Mouse (Mus musculus): ENCODE data around the gene Capn2. TPM values are rescaled to one million over a fixed set of nuclear protein-coding genes. Genes with fewer than 3 reads are reported as not detected.

The Capn2 gene
- polyA plus RNA-seq, 1 experiment from 2014 or later: 127 TPM

DNA sequence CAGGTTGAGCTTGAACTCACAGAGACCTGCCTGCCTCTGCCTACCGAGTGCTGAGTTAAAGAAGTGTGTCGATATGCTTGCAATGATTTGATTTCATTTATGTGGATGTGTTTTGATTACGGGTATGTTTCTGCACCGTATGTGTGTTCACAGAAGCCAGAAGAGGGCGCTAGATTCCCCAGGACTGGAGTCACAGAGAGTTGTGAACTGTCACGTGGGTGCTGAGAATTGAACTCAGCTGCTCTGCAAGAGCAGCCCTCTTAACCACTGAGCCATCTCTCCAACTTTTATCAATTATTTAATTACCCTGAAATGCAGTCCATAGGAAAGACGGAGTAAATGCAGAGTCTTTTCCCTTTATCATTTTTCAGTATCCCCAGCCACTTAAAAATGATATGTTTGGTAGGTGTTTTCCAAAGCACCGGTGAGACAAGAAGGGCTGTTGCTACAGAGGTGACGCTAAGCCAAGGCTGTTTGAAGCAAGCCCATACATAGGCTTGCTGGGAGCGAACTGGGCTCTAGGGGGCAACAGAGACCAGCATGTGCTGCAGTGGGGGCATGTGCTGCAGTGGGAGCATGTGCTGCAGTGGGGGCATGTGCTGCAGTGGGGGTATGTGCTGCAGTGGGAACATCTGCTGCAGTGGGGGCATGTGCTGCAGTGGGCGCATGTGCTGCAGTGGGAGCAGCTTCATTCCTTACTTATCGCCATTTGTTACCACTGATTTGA is 36.4 kb upstream of the Capn2 start:
- Histone ChIP-seq H3K9ac (ENCODE audit: low read length) (no peak overlapping the region), H3K27me3 (ENCODE audit: control insufficient read depth, insufficient read depth, low read length) (no peaks in the 10 kb centered on the region), H3K4me2 (ENCODE audit: low read depth, low read length) (no peak overlapping the region), H3K27ac (ENCODE audit: low read length) (no peak overlapping the region), H3K4me1 (ENCODE audit: control insufficient read depth, insufficient read depth, low read length) (no peaks in the 10 kb centered on the region), H3K9me3 (replicated peaks; ENCODE audit: control insufficient read depth, low read length) (no peaks in the 10 kb centered on the region), H3K4me3 (replicated peaks; ENCODE audit: low read length) (no peak overlapping the region), H3K36me3 (ENCODE audit: control insufficient read depth, insufficient read depth, low read length) (no peaks in the 10 kb centered on the region)
- ATAC-seq (ENCODE audit: insufficient read depth, low FRiP score): peak; percentile 47; the same call in 1 of the 2 replicates
- WGBS: 61% methylated on average over 12 of the region's 12 CpGs

DNA sequence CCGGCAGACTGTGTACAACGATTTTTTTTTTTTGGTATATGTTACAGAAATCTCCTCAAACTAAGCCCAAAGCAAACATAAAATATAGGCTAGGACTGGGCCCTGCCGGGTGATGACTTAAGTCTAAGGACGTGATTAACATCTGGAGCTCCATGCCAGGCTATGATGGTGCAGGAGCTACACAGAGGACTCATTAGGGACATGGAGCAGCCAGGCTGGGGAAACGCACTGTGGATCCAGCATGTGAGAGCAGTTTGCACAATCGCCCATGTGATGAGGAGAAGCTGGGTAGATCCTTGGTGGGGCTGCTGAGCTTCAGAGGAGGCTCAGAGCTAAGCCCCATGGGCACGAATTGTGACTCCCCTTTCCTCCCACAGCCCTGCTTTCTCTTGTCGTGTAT is 33.4 kb upstream of the Capn2 start:
- H3K36me3 ChIP-seq (ENCODE audit: control insufficient read depth, insufficient read depth, low read length): no peaks in the 10 kb centered on the region
- no peak overlapping the region for H3K4me2 ChIP-seq (ENCODE audit: low read depth, low read length)
- no peaks in the 10 kb centered on the region for H3K4me1 ChIP-seq (ENCODE audit: control insufficient read depth, insufficient read depth, low read length)
- no peak for ATAC-seq (ENCODE audit: insufficient read depth, low FRiP score)
- no peak overlapping the region for H3K9ac ChIP-seq (ENCODE audit: low read length)
- H3K27me3 ChIP-seq (ENCODE audit: control insufficient read depth, insufficient read depth, low read length): no peaks in the 10 kb centered on the region
- H3K4me3 ChIP-seq (replicated peaks; ENCODE audit: low read length): no peak overlapping the region
- no peak overlapping the region for H3K27ac ChIP-seq (ENCODE audit: low read length)
- 58% methylated on average over 8 of the region's 8 CpGs for WGBS
- no peaks in the 10 kb centered on the region for H3K9me3 ChIP-seq (replicated peaks; ENCODE audit: control insufficient read depth, low read length)

DNA sequence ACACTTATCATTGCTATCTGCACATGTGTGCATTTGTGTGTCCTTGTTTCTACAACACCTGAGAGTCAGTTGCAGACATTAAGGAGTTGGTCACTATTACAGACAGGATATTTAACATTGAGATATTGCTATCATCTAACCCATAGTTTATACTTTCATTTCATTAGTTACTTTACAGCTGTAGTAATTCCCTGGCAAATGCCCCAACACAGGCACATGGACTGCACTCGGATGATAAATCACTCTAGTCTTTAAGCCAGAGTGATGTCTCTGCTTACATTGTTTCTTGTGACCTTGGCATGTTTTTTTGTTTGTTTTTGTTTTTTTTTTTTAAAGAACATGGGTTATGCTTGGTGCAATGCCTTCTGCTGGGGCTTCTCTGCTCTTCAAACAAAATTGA is 26.5 kb upstream of the Capn2 start:
- Histone ChIP-seq H3K9me3 (replicated peaks; ENCODE audit: control insufficient read depth, low read length) (no peaks in the 10 kb centered on the region), H3K4me1 (ENCODE audit: control insufficient read depth, insufficient read depth, low read length) (no peaks in the 10 kb centered on the region), H3K27ac (ENCODE audit: low read length) (no peak overlapping the region), H3K4me2 (ENCODE audit: low read depth, low read length) (no peak overlapping the region), H3K27me3 (ENCODE audit: control insufficient read depth, insufficient read depth, low read length) (no peaks in the 10 kb centered on the region), H3K4me3 (replicated peaks; ENCODE audit: low read length) (no peak overlapping the region), H3K9ac (ENCODE audit: low read length) (no peak overlapping the region), H3K36me3 (ENCODE audit: control insufficient read depth, insufficient read depth, low read length) (no peaks in the 10 kb centered on the region)
- no peak for ATAC-seq (ENCODE audit: insufficient read depth, low FRiP score)
- WGBS: 57% methylated on average over 1 of the region's 1 CpGs

DNA sequence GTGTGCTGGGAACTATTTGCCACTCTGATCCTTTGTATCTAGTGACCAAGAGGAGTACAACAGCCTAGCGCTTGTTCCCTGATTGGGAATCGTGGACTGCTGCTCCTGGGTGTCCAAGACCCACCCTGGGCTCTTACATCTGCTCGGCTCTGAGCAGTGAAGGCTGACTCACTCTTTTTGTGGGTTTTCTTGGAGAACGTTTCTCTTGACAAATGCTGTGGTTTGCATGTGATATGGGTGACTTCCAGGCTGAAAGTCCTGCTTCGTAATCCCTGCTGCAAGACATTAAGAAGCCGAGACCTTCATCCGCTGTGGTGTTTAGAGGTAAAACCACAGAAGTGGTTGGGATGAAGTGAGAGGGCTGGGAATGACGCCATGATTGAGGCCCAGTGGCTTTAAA is 25.7 kb upstream of the Capn2 start:
- Histone ChIP-seq H3K4me2 (ENCODE audit: low read depth, low read length) (no peak overlapping the region), H3K4me1 (ENCODE audit: control insufficient read depth, insufficient read depth, low read length) (no peaks in the 10 kb centered on the region), H3K27ac (ENCODE audit: low read length) (no peak overlapping the region), H3K4me3 (replicated peaks; ENCODE audit: low read length) (no peak overlapping the region), H3K27me3 (ENCODE audit: control insufficient read depth, insufficient read depth, low read length) (no peaks in the 10 kb centered on the region), H3K9me3 (replicated peaks; ENCODE audit: control insufficient read depth, low read length) (no peaks in the 10 kb centered on the region), H3K9ac (ENCODE audit: low read length) (no peak overlapping the region; the same call in 1 of the 2 replicates), H3K36me3 (ENCODE audit: control insufficient read depth, insufficient read depth, low read length) (no peaks in the 10 kb centered on the region)
- WGBS: 73% methylated on average over 8 of the region's 8 CpGs
- ATAC-seq (ENCODE audit: insufficient read depth, low FRiP score): no peak

DNA sequence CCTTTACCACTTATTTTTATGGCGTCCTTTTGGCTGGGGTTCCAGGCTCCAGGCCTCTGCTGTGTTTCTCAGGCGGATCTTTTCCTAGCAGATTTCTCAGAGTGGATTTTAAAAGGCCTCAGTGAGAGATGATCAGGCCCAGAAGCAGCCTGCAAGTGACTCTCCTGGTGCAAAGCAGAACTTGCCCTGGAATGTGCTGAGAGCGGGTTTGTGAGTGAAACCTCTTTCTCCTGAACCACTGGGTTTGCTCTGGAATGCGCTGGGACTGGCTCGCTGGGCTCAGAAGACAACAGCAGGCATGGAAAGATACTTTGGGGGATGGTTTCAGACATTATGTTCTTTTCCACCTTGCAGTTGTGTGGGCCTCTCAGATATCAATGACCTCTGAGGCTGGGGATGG is 24.7 kb upstream of the Capn2 start:
- Histone ChIP-seq H3K9me3 (replicated peaks; ENCODE audit: control insufficient read depth, low read length) (no peaks in the 10 kb centered on the region), H3K36me3 (ENCODE audit: control insufficient read depth, insufficient read depth, low read length) (no peaks in the 10 kb centered on the region), H3K4me2 (ENCODE audit: low read depth, low read length) (no peak overlapping the region), H3K4me3 (replicated peaks; ENCODE audit: low read length) (no peak overlapping the region), H3K4me1 (ENCODE audit: control insufficient read depth, insufficient read depth, low read length) (no peaks in the 10 kb centered on the region), H3K27me3 (ENCODE audit: control insufficient read depth, insufficient read depth, low read length) (no peaks in the 10 kb centered on the region), H3K9ac (ENCODE audit: low read length) (0 out of 2 replicates have a peak overlapping the region, but pooled peaks have one; percentile 17), H3K27ac (ENCODE audit: low read length) (no peak overlapping the region)
- WGBS: 60% methylated on average over 5 of the region's 5 CpGs
- no peak for ATAC-seq (ENCODE audit: insufficient read depth, low FRiP score)

DNA sequence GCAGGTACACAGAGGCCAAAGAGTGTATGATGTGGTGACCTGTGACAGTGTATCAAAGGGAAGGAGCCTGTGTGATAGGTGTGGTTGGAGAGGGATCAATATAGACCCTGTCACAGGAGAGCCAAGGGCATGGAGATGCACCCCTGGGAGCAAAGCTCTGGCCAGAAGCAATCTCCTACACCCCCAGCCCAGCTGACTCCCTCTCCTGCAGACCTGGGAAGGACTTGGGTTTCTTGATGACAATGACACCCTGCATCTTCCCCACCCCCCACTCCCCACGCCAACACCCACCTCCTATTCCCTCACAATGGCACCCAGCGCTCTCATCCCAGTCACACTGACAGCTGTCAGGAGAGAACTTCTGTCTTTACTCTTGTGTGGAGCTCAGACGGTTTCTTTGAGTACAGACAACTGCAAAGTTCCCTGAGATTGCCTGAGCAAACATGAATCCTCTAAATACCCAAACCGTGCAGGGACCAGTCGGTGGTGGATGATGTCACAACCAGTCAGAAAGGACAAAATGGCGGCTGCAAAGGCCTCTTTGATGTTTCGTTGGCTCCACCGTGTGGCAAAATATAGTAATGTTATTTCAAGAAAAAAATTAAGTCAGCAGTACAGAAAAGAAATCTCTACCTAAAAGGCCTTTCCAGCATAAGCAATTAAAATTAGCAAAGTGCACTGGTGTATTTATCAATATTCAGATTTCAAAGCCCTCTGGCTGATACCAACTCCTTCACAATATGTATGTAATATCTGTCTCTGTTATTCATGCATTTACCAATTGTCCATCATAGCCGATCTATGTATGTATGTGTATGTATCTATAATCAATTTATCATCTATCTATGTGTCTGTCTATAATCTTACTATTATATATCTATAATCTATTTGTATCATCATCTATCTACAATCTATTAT is 21.9 kb upstream of the Capn2 start:
- H3K27ac ChIP-seq (ENCODE audit: low read length): peak overlapping the region; percentile 36; the same call in 1 of the 2 replicates

DNA sequence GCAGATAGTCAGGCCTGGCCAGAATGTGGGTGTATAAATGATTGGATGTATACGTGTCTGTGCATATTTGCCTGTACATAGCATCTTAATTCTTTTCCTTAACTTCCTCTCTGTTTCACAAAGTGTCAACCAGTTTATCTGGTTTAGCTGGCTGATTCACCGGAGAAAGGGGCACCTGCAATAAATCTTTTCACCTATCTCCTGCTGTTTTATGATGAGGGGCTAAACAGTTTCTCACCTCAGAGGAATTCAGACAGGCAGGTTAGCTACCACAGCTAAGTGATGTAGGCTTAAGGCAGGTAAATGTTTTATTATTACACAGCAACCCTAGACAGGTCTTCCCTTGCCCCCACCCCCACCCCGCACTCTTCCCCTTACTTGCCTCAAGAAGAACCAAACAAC is 17.7 kb upstream of the Capn2 start:
- ATAC-seq (ENCODE audit: insufficient read depth, low FRiP score): 0 out of 2 replicates have a peak, but pooled peaks have one; percentile 45
- Histone ChIP-seq H3K4me1 (ENCODE audit: control insufficient read depth, insufficient read depth, low read length) (no peaks in the 10 kb centered on the region), H3K4me3 (replicated peaks; ENCODE audit: low read length) (no peak overlapping the region), H3K9ac (ENCODE audit: low read length) (no peak overlapping the region), H3K4me2 (ENCODE audit: low read depth, low read length) (no peak overlapping the region), H3K36me3 (ENCODE audit: control insufficient read depth, insufficient read depth, low read length) (no peaks in the 10 kb centered on the region), H3K9me3 (replicated peaks; ENCODE audit: control insufficient read depth, low read length) (no peaks in the 10 kb centered on the region), H3K27me3 (ENCODE audit: control insufficient read depth, insufficient read depth, low read length) (no peaks in the 10 kb centered on the region; the same call in 1 of the 2 replicates), H3K27ac (ENCODE audit: low read length) (peak overlapping the region; percentile 62; the same call in 1 of the 2 replicates)
- 49% methylated on average over 3 of the region's 3 CpGs for WGBS

More for the DNA sequence above, 21.9 kb upstream of the Capn2 start:
- H3K9ac ChIP-seq (ENCODE audit: low read length): peak overlapping the region; percentile 77
- no peaks in the 10 kb centered on the region; the same call in 1 of the 2 replicates for H3K27me3 ChIP-seq (ENCODE audit: control insufficient read depth, insufficient read depth, low read length)
- WGBS: 18% methylated on average over 9 of the region's 9 CpGs
- ATAC-seq (ENCODE audit: insufficient read depth, low FRiP score): peak; percentile 73; the same call in 1 of the 2 replicates
- H3K4me1 ChIP-seq (ENCODE audit: control insufficient read depth, insufficient read depth, low read length): no peaks in the 10 kb centered on the region
- peak overlapping the region; percentile 68 for H3K4me2 ChIP-seq (ENCODE audit: low read depth, low read length)
- H3K9me3 ChIP-seq (replicated peaks; ENCODE audit: control insufficient read depth, low read length): no peaks in the 10 kb centered on the region
- H3K36me3 ChIP-seq (ENCODE audit: control insufficient read depth, insufficient read depth, low read length): no peaks in the 10 kb centered on the region
- peak overlapping the region; percentile 42 for H3K4me3 ChIP-seq (replicated peaks; ENCODE audit: low read length)

DNA sequence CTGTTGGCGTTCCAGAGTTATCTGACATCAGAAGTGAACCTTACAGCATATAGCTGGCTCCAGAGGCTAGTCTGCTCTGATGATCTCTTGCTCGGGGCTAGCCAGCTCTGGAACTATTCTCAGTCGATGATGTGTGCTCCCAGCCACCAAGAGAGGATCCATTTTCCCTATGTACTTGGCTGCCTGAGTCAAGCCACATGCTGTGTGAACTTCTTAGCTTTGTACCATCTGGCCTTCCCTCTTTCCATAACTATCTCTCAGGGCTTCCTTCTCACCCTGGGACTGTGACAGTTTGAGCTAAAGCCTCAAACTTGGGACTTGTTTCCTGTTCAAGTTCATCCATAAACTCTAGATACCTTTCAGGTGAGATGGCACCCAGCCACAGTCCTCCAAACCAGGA is 16.2 kb upstream of the Capn2 start:
- H3K27me3 ChIP-seq (ENCODE audit: control insufficient read depth, insufficient read depth, low read length): no peaks in the 10 kb centered on the region; the same call in 1 of the 2 replicates
- no peak overlapping the region for H3K4me2 ChIP-seq (ENCODE audit: low read depth, low read length)
- H3K9ac ChIP-seq (ENCODE audit: low read length): no peak overlapping the region
- peak overlapping the region; percentile 15; the same call in 1 of the 2 replicates for H3K27ac ChIP-seq (ENCODE audit: low read length)
- H3K4me1 ChIP-seq (ENCODE audit: control insufficient read depth, insufficient read depth, low read length): peaks cover 2% of the 10 kb centered on the region; the same call in 1 of the 2 replicates
- H3K36me3 ChIP-seq (ENCODE audit: control insufficient read depth, insufficient read depth, low read length): no peaks in the 10 kb centered on the region
- H3K4me3 ChIP-seq (replicated peaks; ENCODE audit: low read length): no peak overlapping the region
- 69% methylated on average over 3 of the region's 3 CpGs for WGBS
- no peaks in the 10 kb centered on the region for H3K9me3 ChIP-seq (replicated peaks; ENCODE audit: control insufficient read depth, low read length)
- ATAC-seq (ENCODE audit: insufficient read depth, low FRiP score): no peak
